Mouse (Mus musculus): Measurements from ENCODE around the gene Kcnj12. TPM values are rescaled to one million over a fixed set of nuclear protein-coding genes. Genes with fewer than 3 reads are reported as not detected.

Gene Kcnj12
- total and polyA plus RNA-seq, 3 experiments: not detected

- dilution Hi-C loops (cut with MboI; ENCODE audit: extremely low pct_ligation_motif_present, extremely low pct_unique_long_range_greater_than_20kb, low sequenced_read_pairs) (no loop called here), in situ Hi-C loops (cut with MboI; ENCODE audit: low pct_ligation_motif_present, low pct_unique_long_range_greater_than_20kb, low sequenced_read_pairs) (no loop called here)
- TF ChIP-seq ZC3H11A (IDR thresholded peaks at IDR 0.05; ENCODE audit: low read depth, low read length): no peak
- no peak for TF ChIP-seq POLR2AphosphoS2 (IDR thresholded peaks at IDR 0.05; ENCODE audit: low read depth, low read length)
- Histone ChIP-seq H3K4me1 (ENCODE audit: control insufficient read depth in 1 of 2, insufficient read depth in 2 of 2) (peaks cover 27 to 63% of the 10 kb centered on the region in 2 experiments), H3K4me3 (replicated peaks in 1 of 3; ENCODE audit: low read depth in 2 of 3, low read length in 2 of 3, poor library complexity in 1 of 3) (no peak overlapping the region), H3K4me2 (ENCODE audit: insufficient read depth, low read depth, poor library complexity, severe bottlenecking) (no peak overlapping the region), H3K79me2 (replicated peaks; ENCODE audit: control insufficient read depth, extremely low read depth, insufficient read depth, poor library complexity, severe bottlenecking) (no peaks in the 10 kb centered on the region), H3K9ac (ENCODE audit: insufficient read depth, low read depth) (no peak overlapping the region), H3K36me3 (replicated peaks in 1 of 2; ENCODE audit: control insufficient read depth in 1 of 2, insufficient read depth in 1 of 2, low read length in 1 of 2) (no peaks in the 10 kb centered on the region), H3K27ac (ENCODE audit: insufficient read depth, low read depth) (no peak overlapping the region), H3K9me3 (replicated peaks; ENCODE audit: low read length) (no peaks in the 10 kb centered on the region), H3K27me3 (replicated peaks) (no peaks in the 10 kb centered on the region)
- no peak for DNase-seq (ENCODE audit: extremely low read depth)
Observed at GRCm38 (mm10) chr11:61027160-61027559, 4.8 kb downstream of the Kcnj12 start.

DNA sequence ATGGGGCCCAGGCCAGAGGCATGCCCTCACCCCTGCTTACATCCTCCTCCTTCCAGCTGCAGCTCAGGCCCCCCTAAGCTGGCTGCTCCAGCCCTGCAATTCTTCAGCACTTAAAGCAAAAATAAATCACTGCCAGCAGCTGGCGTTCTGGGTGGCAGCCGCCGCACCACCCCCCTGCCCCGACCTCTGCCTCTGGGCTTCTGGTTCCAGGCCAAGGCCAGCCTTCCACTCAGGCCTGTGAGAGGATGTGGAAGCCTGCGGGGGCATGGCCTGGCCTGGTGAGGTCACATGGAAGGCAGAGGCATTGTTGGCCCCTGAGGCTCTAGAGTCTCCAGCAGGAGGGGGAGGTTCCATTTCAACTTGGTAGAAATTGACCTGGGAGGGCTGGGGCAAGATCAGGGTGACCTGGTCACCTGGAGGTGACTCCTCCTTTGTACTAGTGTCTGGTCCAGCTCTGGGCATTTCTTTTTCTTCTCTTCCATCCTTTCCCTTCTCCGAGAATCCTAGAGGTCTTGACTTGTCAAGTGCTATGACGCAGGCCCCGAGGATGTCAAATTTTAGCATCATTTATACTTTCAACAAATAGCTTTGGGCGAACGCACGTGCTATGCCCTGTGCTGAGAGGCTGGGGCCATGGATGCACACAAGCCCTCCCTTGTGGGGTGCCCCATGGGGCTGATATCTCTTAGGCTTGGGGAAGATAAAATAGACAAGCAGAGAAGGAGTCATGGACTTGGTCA is 6.0 kb downstream of the Kcnj12 start:
- H3K27ac ChIP-seq (ENCODE audit: insufficient read depth, low read depth): no peak overlapping the region

GRCm38 (mm10) chr11:61029116-61029740 is 6.9 kb downstream of the Kcnj12 start:
- Histone ChIP-seq H3K27me3 (replicated peaks) (no peaks in the 10 kb centered on the region), H3K4me2 (ENCODE audit: insufficient read depth, low read depth, poor library complexity, severe bottlenecking) (no peak overlapping the region), H3K4me1 (ENCODE audit: control insufficient read depth in 1 of 2, insufficient read depth in 2 of 2) (peaks cover 28 to 74% of the 10 kb centered on the region in 2 experiments), H3K79me2 (replicated peaks; ENCODE audit: control insufficient read depth, extremely low read depth, insufficient read depth, poor library complexity, severe bottlenecking) (no peaks in the 10 kb centered on the region), H3K4me3 (replicated peaks in 1 of 3; ENCODE audit: low read depth in 2 of 3, low read length in 2 of 3, poor library complexity in 1 of 3) (no peak overlapping the region), H3K9ac (ENCODE audit: insufficient read depth, low read depth) (no peak overlapping the region), H3K36me3 (replicated peaks in 1 of 2; ENCODE audit: control insufficient read depth in 1 of 2, insufficient read depth in 1 of 2, low read length in 1 of 2) (no peaks in the 10 kb centered on the region), H3K27ac (ENCODE audit: insufficient read depth, low read depth) (no peak overlapping the region), H3K9me3 (replicated peaks; ENCODE audit: low read length) (no peaks in the 10 kb centered on the region)
- TF ChIP-seq ELF1 (IDR thresholded peaks at IDR 0.05; ENCODE audit: low read depth, low read length): peak; percentile 29; the same call in 1 of the 2 replicates
- no peak for TF ChIP-seq ZC3H11A (IDR thresholded peaks at IDR 0.05; ENCODE audit: low read depth, low read length)
- dilution Hi-C loops (cut with MboI; ENCODE audit: extremely low pct_ligation_motif_present, extremely low pct_unique_long_range_greater_than_20kb, low sequenced_read_pairs) (no loop called here), in situ Hi-C loops (cut with MboI; ENCODE audit: low pct_ligation_motif_present, low pct_unique_long_range_greater_than_20kb, low sequenced_read_pairs) (no loop called here)
- DNase-seq (ENCODE audit: extremely low read depth): peak; percentile 35

More for the DNA sequence above, 6.0 kb downstream of the Kcnj12 start:
- H3K9me3 ChIP-seq (replicated peaks; ENCODE audit: low read length): no peaks in the 10 kb centered on the region
- H3K4me3 ChIP-seq (replicated peaks in 1 of 3; ENCODE audit: low read depth in 2 of 3, low read length in 2 of 3, poor library complexity in 1 of 3): no peak overlapping the region
- no peaks in the 10 kb centered on the region for H3K36me3 ChIP-seq (replicated peaks in 1 of 2; ENCODE audit: control insufficient read depth in 1 of 2, insufficient read depth in 1 of 2, low read length in 1 of 2)
- no peak for DNase-seq (ENCODE audit: extremely low read depth)
- dilution Hi-C loops (cut with MboI; ENCODE audit: extremely low pct_ligation_motif_present, extremely low pct_unique_long_range_greater_than_20kb, low sequenced_read_pairs): no loop called here
- H3K27me3 ChIP-seq (replicated peaks): no peaks in the 10 kb centered on the region
- in situ Hi-C loops (cut with MboI; ENCODE audit: low pct_ligation_motif_present, low pct_unique_long_range_greater_than_20kb, low sequenced_read_pairs): no loop called here
- H3K9ac ChIP-seq (ENCODE audit: insufficient read depth, low read depth): no peak overlapping the region
- H3K4me2 ChIP-seq (ENCODE audit: insufficient read depth, low read depth, poor library complexity, severe bottlenecking): no peak overlapping the region
- TF ChIP-seq MYC (IDR thresholded peaks at IDR 0.05; ENCODE audit: low read depth, low read length): no peak
- peaks cover 28 to 74% of the 10 kb centered on the region in 2 experiments for H3K4me1 ChIP-seq (ENCODE audit: control insufficient read depth in 1 of 2, insufficient read depth in 2 of 2)
- H3K79me2 ChIP-seq (replicated peaks; ENCODE audit: control insufficient read depth, extremely low read depth, insufficient read depth, poor library complexity, severe bottlenecking): no peaks in the 10 kb centered on the region
